Mouse (Mus musculus) spleen, adult 2 months (tissue): ENCODE results near the gene Ncoa4. TPM values are rescaled to one million over a fixed set of nuclear protein-coding genes. Genes with fewer than 3 reads are reported as not detected.
A peak's percentile ranks its signal among the peaks of the same experiment; 100 is the strongest.

Experiments used
- DNase-seq, 2 experiments: peaks; one replicate each; pipeline versions ENCODE4 v3.0.0 to v3.0.0-alpha.2; 2012 to 2021; ENCODE audit warnings: low spot score in 2 of 2, low read depth in 1 of 2
- H3K27ac ChIP-seq: fragments of 200-500 bp; 2 replicates; pipeline ENCODE4 v1.5.1; 2012; ENCODE audit warnings: low read length, inconsistent platforms; ENCODE audit not compliant: insufficient read depth
- H3K27me3 ChIP-seq: fragments of 200-500 bp; 2 replicates; pipeline ENCODE4 v1.6.1; 2012; ENCODE audit warnings: mild to moderate bottlenecking, moderate library complexity, low read length, inconsistent platforms; ENCODE audit not compliant: control insufficient read depth, insufficient read depth
- H3K36me3 ChIP-seq: fragments of 200-500 bp; 2 replicates; pipeline ENCODE4 v1.6.1; 2012; ENCODE audit warnings: mild to moderate bottlenecking, low read length, inconsistent platforms; ENCODE audit not compliant: control insufficient read depth, insufficient read depth
- H3K4me1 ChIP-seq: fragments of 200-500 bp; 2 replicates; pipeline ENCODE4 v1.6.1; 2011; ENCODE audit warnings: inconsistent platforms; ENCODE audit not compliant: control insufficient read depth, insufficient read depth, insufficient read length
- H3K4me3 ChIP-seq: fragments of 200-500 bp; 2 replicates; pipeline ENCODE4 v1.5.1; 2011; ENCODE audit warnings: mild to moderate bottlenecking, inconsistent platforms; ENCODE audit not compliant: insufficient read depth, insufficient read length; ENCODE audit errors: extremely low read depth
- CTCF ChIP-seq: fragments of 200-500 bp; IDR thresholded peaks from 2 replicates; pipeline ENCODE4 v1.5.1; 2011; ENCODE audit warnings: mild to moderate bottlenecking, inconsistent platforms; ENCODE audit not compliant: insufficient read depth, insufficient read length, insufficient replicate concordance; ENCODE audit errors: extremely low read depth
- POLR2A ChIP-seq: fragments of 200-500 bp; IDR thresholded peaks from 2 replicates; pipeline ENCODE4 v1.6.1; 2011; ENCODE audit warnings: low read depth, low read length, inconsistent platforms
- WGBS: fragments of 180-500 bp; shearing (Covaris S2); methylation state at CpG from one replicate; pipeline ENCODE4 v1.1.7; 2018; 5-methylcytosine and 5-hydroxymethylcytosine counted together
- polyA plus RNA-seq: library from polyadenylated mRNA; depleted of rRNA; stranded (reverse); fragments of >200 nt; gene quantifications from 2 replicates; pipeline ENCODE4 v1.2.3, GENCODE M21; 2012

The Ncoa4 gene
- polyA plus RNA-seq, 1 experiment = 45.2 TPM

- Histone ChIP-seq H3K4me1 (peaks cover 12% of the 10 kb centered on the region), H3K36me3 (no peaks in the 10 kb centered on the region), H3K27ac (no peak overlapping the region), H3K27me3 (no peaks in the 10 kb centered on the region), H3K4me3 (peak overlapping the region; percentile 67)
- DNase-seq = no peak
- TF ChIP-seq POLR2A = no peak
- no peak for TF ChIP-seq CTCF
- WGBS = 19% methylated on average over 7 of the region's 7 CpGs
Measured at GRCm38 (mm10) chr14:32160563-32160962, 898 bp downstream of the Ncoa4 start.

DNA sequence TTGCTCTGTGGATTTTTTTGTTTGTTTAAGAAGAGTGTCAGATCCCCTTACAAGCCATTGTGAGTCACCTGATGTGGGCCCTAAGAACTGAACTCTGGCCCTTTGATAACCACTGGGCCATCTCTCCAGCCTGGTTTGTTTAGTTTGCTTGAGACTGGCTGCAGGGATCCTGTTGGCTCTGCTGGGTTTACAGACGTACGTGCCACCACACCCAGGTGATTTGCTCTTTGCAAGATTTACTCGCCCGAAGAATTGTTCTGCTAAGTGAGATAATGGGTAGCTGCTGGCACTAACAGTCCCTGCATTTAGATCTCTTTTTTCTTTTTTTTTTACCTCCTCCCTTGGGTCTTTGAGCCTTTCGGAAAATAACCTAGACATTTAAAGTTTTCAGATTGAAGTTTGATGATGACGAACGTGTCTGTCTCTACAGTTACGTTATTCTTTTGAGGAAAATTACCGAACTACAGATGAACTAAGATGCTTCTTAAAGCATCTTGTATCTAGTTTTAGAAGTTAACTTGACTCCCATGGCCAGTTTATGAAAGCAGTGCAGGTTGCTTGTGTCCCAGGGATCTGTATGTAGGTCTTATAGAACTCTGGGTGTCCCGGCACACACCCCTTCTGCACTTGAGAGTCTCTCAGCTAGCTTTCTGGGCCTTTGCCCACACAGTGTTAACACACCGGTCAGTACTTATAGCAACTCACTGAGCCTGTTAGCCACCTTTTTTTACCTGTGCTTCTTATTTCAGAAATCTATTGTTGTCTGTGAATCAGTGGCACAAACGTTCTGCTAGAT lies 1.6 kb downstream of the Ncoa4 start:
- H3K36me3 ChIP-seq = no peaks in the 10 kb centered on the region
- WGBS = 84% methylated on average over 12 of the region's 12 CpGs
- H3K4me3 ChIP-seq = no peak overlapping the region
- TF ChIP-seq POLR2A (no peak), CTCF (no peak)
- DNase-seq = no peak
- no peaks in the 10 kb centered on the region for H3K27me3 ChIP-seq
- peaks cover 13% of the 10 kb centered on the region for H3K4me1 ChIP-seq
- no peak overlapping the region for H3K27ac ChIP-seq

GRCm38 (mm10) chr14:32162231-32162630 lies 2.6 kb downstream of the Ncoa4 start:
- WGBS = 87% methylated on average over 5 of the region's 5 CpGs

GRCm38 (mm10) chr14:32163203-32163888 lies 3.7 kb downstream of the Ncoa4 start:
- H3K4me1 ChIP-seq = peaks cover 18% of the 10 kb centered on the region

More at GRCm38 (mm10) chr14:32162231-32162630, 2.6 kb downstream of the Ncoa4 start:
- Histone ChIP-seq H3K4me3 (no peak overlapping the region), H3K27ac (no peak overlapping the region), H3K4me1 (peaks cover 18% of the 10 kb centered on the region), H3K27me3 (no peaks in the 10 kb centered on the region), H3K36me3 (no peaks in the 10 kb centered on the region)
- TF ChIP-seq POLR2A (no peak), CTCF (no peak)
- no peak for DNase-seq

GRCm38 (mm10) chr14:32164173-32165051 lies 4.7 kb downstream of the Ncoa4 start:
- DNase-seq = no peak
- Histone ChIP-seq H3K4me1 (peaks cover 18% of the 10 kb centered on the region), H3K27me3 (no peaks in the 10 kb centered on the region), H3K36me3 (no peaks in the 10 kb centered on the region), H3K4me3 (no peak overlapping the region), H3K27ac (no peak overlapping the region)
- no peak for TF ChIP-seq POLR2A
- TF ChIP-seq CTCF = no peak
- 76% methylated on average over 8 of the region's 8 CpGs for WGBS

More at GRCm38 (mm10) chr14:32163203-32163888, 3.7 kb downstream of the Ncoa4 start:
- Histone ChIP-seq H3K36me3 (no peaks in the 10 kb centered on the region), H3K4me3 (no peak overlapping the region), H3K27ac (no peak overlapping the region), H3K27me3 (no peaks in the 10 kb centered on the region)
- DNase-seq = no peak
- WGBS = 82% methylated on average over 11 of the region's 11 CpGs
- no peak for TF ChIP-seq CTCF
- TF ChIP-seq POLR2A = no peak

DNA sequence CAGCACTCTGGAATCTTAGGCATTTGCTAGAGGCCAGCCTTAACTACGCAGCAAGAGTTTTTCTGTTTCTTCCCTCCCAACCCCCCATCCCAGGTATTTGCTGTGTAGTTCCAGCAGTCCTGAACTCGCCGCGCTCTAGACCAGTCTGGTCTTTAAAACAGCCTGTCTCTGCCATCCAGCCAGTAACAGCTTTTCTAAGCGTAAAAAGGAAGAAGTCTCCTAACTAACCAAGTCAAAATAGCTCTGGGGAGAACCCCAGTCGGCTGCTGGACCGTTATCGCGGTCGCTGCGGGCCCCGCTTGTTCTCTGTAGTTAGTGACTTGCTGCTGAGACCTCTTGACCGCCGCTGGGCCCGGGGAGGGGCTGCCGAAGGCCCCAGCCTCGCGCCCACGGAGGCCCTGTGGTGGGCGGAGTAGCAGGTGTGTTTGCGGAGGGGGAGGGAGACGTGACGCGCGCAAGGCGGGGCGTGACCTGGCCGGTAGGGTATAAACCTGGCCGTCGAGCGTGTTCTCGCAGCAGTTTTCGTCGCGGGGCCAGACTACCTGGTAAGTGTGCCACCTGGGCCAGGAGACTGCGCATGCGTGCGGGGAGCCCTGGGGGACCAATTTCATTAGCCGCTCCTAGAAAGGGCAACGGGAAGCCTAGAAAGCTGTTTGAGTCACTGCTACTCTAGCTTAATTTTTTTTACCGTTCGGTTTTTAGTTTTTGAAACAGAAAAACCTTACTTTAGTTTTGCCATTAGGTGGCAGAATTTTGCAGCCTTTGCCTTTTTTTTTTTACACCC lies 5.8 kb downstream of the Ncoa4 start:
- DNase-seq = peak; percentile 70 to 82
- H3K4me1 ChIP-seq = peaks cover 18% of the 10 kb centered on the region
- 1% methylated on average over 42 of the region's 42 CpGs for WGBS
- H3K27ac ChIP-seq = peak overlapping the region; percentile 66
- H3K27me3 ChIP-seq = no peaks in the 10 kb centered on the region
- H3K36me3 ChIP-seq = no peaks in the 10 kb centered on the region
- TF ChIP-seq POLR2A (peak; percentile 56), CTCF (no peak)
- peak overlapping the region; percentile 49 for H3K4me3 ChIP-seq
